Mouse (Mus musculus) megakaryocyte, embryonic 14.5 days (primary cell): ENCODE measurements around the gene Gm20604. TPM values are rescaled to one million over a fixed set of nuclear protein-coding genes. Genes with fewer than 3 reads are reported as not detected.

Experiments
- H3K27me3 ChIP-seq: replicated peaks from 2 replicates; pipeline ENCODE3; 2012; ENCODE audit warnings: inconsistent platforms
- H3K36me3 ChIP-seq: replicated peaks from 2 replicates; pipeline ENCODE3; 2012; ENCODE audit warnings: low read length, inconsistent platforms, mixed read lengths
- H3K4me1 ChIP-seq: 2 replicates; pipeline ENCODE4 v1.6.1; 2012; ENCODE audit warnings: inconsistent platforms
- H3K4me3 ChIP-seq: replicated peaks from 2 replicates; pipeline ENCODE3; 2012; ENCODE audit warnings: moderate library complexity, mild to moderate bottlenecking, inconsistent platforms
- H3K9me3 ChIP-seq: 2 replicates; pipeline ENCODE4 v1.6.1; 2012; ENCODE audit warnings: inconsistent platforms
- FLI1 ChIP-seq: IDR thresholded peaks from 2 replicates; pipeline ENCODE4 v1.6.1; 2012; ENCODE audit warnings: low read length, inconsistent platforms, mixed read lengths
- GATA1 ChIP-seq: IDR thresholded peaks from 3 replicates; pipeline ENCODE4 v1.6.1; 2012; ENCODE audit warnings: mixed read lengths, low read length, inconsistent platforms, borderline replicate concordance
- polyA plus RNA-seq: library from polyadenylated mRNA; stranded (reverse); fragments of >175 nt; gene quantifications from 2 replicates; pipeline ENCODE4 v1.2.3, GENCODE M21; 2012; ENCODE audit warnings: low replicate concordance; ENCODE audit not compliant: insufficient read depth

Gm20604 gene
- polyA plus RNA-seq, 1 experiment = 0.82 TPM

GRCm38 (mm10) chr12:102700453-102700852, 58.0 kb downstream of the Gm20604 start:
- no peaks in the 10 kb centered on the region for H3K27me3 ChIP-seq
- no peak overlapping the region for H3K4me3 ChIP-seq
- peaks cover 3% of the 10 kb centered on the region for H3K36me3 ChIP-seq
- H3K9me3 ChIP-seq = no peaks in the 10 kb centered on the region
- peaks cover 91% of the 10 kb centered on the region for H3K4me1 ChIP-seq
- no peak for TF ChIP-seq GATA1
- TF ChIP-seq FLI1 = no peak

GRCm38 (mm10) chr12:102699156-102699555, 59.3 kb downstream of the Gm20604 start:
- no peaks in the 10 kb centered on the region for H3K9me3 ChIP-seq
- peaks cover 94% of the 10 kb centered on the region for H3K4me1 ChIP-seq
- peaks cover 3% of the 10 kb centered on the region for H3K36me3 ChIP-seq
- peak overlapping the region; percentile 26 for H3K4me3 ChIP-seq
- TF ChIP-seq GATA1 = no peak
- no peak for TF ChIP-seq FLI1
- no peaks in the 10 kb centered on the region for H3K27me3 ChIP-seq

- peaks cover 84% of the 10 kb centered on the region for H3K4me1 ChIP-seq
- H3K4me3 ChIP-seq = peak overlapping the region; percentile 50
- peaks cover 8% of the 10 kb centered on the region for H3K36me3 ChIP-seq
- no peak for TF ChIP-seq GATA1
- no peak for TF ChIP-seq FLI1
- H3K27me3 ChIP-seq = no peaks in the 10 kb centered on the region
- H3K9me3 ChIP-seq = no peaks in the 10 kb centered on the region
Observed at GRCm38 (mm10) chr12:102698089-102698684, 60.3 kb downstream of the Gm20604 start.

GRCm38 (mm10) chr12:102697381-102697780, 61.1 kb downstream of the Gm20604 start:
- Histone ChIP-seq H3K4me3 (no peak overlapping the region), H3K27me3 (no peaks in the 10 kb centered on the region), H3K9me3 (no peaks in the 10 kb centered on the region), H3K4me1 (peaks cover 78% of the 10 kb centered on the region), H3K36me3 (peaks cover 11% of the 10 kb centered on the region)
- no peak for TF ChIP-seq GATA1
- TF ChIP-seq FLI1 = no peak

GRCm38 (mm10) chr12:102696635-102697354, 61.7 kb downstream of the Gm20604 start:
- Histone ChIP-seq H3K27me3 (no peaks in the 10 kb centered on the region), H3K4me3 (no peak overlapping the region), H3K9me3 (no peaks in the 10 kb centered on the region), H3K4me1 (peaks cover 78% of the 10 kb centered on the region), H3K36me3 (peaks cover 12% of the 10 kb centered on the region)
- TF ChIP-seq GATA1 (no peak), FLI1 (no peak)

- H3K27me3 ChIP-seq = no peaks in the 10 kb centered on the region
- peak overlapping the region; percentile 42 for H3K4me3 ChIP-seq
- no peaks in the 10 kb centered on the region for H3K9me3 ChIP-seq
- peaks cover 12% of the 10 kb centered on the region for H3K36me3 ChIP-seq
- H3K4me1 ChIP-seq = peaks cover 79% of the 10 kb centered on the region
- TF ChIP-seq GATA1 (no peak), FLI1 (no peak)
Observed at GRCm38 (mm10) chr12:102695369-102696239, 62.9 kb downstream of the Gm20604 start.

- TF ChIP-seq FLI1 (no peak), GATA1 (no peak)
- Histone ChIP-seq H3K4me3 (no peak overlapping the region), H3K36me3 (peaks cover 18% of the 10 kb centered on the region), H3K9me3 (no peaks in the 10 kb centered on the region), H3K27me3 (no peaks in the 10 kb centered on the region), H3K4me1 (peaks cover 62% of the 10 kb centered on the region)
Observed at GRCm38 (mm10) chr12:102691761-102692160, 66.7 kb downstream of the Gm20604 start.

Other genes starting within 250 kb of the Gm20604 start
- 0.06 TPM in 1 of 2 replicates, not detected in the other for gene Chga, start 203.7 kb downstream of the Gm20604 start, polyA plus RNA-seq
- 15.7 and 19.2 TPM in 2 replicates for gene Itpk1, start 53.7 kb downstream of the Gm20604 start, polyA plus RNA-seq
- 3.3 TPM in 1 of 2 replicates, not detected in the other for gene Moap1, start 15.0 kb downstream of the Gm20604 start, polyA plus RNA-seq
- gene Tmem251, start 14.9 kb downstream of the Gm20604 start, polyA plus RNA-seq = 1.2 and 2.4 TPM in 2 replicates
- not detected in 2 replicates for gene Gm28051, start 907 bp downstream of the Gm20604 start, polyA plus RNA-seq
- gene Gon7, start 869 bp downstream of the Gm20604 start, polyA plus RNA-seq = 10.4 TPM in 1 of 2 replicates, not detected in the other
- 4.4 and 11.3 TPM in 2 replicates for gene Ubr7, start 705 bp downstream of the Gm20604 start, polyA plus RNA-seq
- 0.26 and 0.35 TPM in 2 replicates for gene Btbd7, start 119.8 kb upstream of the Gm20604 start, polyA plus RNA-seq
- not detected in 2 replicates for gene Cox8c, start 140.6 kb upstream of the Gm20604 start, polyA plus RNA-seq
- gene Unc79, start 190.2 kb upstream of the Gm20604 start, polyA plus RNA-seq = 0.06 TPM in 1 of 2 replicates, not detected in the other